Mouse (Mus musculus): ENCODE measurements at regions not wholly inside any gene's neighbourhood (a gene's known extent, or its start where the extent isn't known, plus 50 kb on each side); places are given as distances from the start of the nearest gene placed in this dataset.

DNA sequence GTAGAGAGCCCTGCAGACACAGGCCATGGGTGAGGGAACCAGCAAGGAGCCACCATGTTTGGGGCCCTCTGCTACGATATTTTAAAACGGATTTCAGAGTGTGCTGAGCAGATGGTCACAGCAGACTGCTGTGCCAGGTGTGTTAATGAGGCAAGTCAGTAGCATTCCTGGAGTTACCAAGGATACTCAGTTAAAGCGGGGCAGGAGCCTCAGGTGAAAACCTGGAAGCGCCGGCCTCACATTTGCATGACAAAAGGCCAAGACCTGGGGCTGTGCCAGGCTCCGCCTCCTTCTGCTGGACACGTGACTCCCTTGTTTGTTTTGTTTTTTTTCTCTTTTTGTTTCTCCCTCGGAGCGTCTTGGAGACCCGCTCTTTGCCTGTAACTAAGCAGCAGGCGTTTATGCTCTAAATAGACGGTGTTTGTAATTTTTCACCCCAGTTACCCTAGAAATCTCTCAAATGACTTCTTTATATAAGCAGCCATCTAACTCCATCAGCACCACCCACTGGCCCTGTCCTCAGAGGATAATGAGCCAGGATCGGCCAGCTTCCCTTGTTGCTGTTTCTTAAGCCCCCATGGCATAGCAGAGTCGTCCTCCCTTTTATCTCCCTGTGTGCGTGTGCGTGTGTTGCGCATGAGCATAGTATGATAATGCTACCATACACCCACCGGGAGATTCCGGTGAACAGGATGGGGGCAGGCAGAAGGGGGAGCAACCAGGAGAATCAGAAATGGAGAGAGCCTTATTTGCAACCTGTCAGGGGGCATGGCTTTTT lies 166.9 kb upstream of the Gm3448 start:
- H3K27me3 ChIP-seq (ENCODE audit: control insufficient read depth, insufficient read depth, low read length, poor library complexity, severe bottlenecking), result no peaks in the 10 kb centered on the region
- H3K9me3 ChIP-seq (replicated peaks; ENCODE audit: control insufficient read depth, insufficient read depth, low read length, poor library complexity, severe bottlenecking), result no peaks in the 10 kb centered on the region
- peak overlapping the region; percentile 25 for H3K4me3 ChIP-seq (ENCODE audit: low read depth, low read length)
- 0 out of 2 replicates have a peak overlapping the region, but pooled peaks have one; percentile 20 for H3K9ac ChIP-seq (ENCODE audit: low read depth, poor library complexity, severe bottlenecking)
- no peaks in the 10 kb centered on the region for H3K36me3 ChIP-seq (ENCODE audit: control insufficient read depth, insufficient read depth, low read length, poor library complexity, severe bottlenecking)
- peak overlapping the region; percentile 59 for H3K27ac ChIP-seq (ENCODE audit: insufficient read depth, low read length)
- H3K4me1 ChIP-seq (ENCODE audit: control insufficient read depth, insufficient read depth, low read length), result peaks cover 10% of the 10 kb centered on the region
- TF ChIP-seq CTCF (IDR thresholded peaks at IDR 0.05; ENCODE audit: low read depth, low read length) (no peak), EP300 (IDR thresholded peaks at IDR 0.05; ENCODE audit: insufficient read depth, low read depth, low read length) (peak; percentile 88), POLR2A (IDR thresholded peaks at IDR 0.05; ENCODE audit: insufficient read depth, low read length) (no peak)

DNA sequence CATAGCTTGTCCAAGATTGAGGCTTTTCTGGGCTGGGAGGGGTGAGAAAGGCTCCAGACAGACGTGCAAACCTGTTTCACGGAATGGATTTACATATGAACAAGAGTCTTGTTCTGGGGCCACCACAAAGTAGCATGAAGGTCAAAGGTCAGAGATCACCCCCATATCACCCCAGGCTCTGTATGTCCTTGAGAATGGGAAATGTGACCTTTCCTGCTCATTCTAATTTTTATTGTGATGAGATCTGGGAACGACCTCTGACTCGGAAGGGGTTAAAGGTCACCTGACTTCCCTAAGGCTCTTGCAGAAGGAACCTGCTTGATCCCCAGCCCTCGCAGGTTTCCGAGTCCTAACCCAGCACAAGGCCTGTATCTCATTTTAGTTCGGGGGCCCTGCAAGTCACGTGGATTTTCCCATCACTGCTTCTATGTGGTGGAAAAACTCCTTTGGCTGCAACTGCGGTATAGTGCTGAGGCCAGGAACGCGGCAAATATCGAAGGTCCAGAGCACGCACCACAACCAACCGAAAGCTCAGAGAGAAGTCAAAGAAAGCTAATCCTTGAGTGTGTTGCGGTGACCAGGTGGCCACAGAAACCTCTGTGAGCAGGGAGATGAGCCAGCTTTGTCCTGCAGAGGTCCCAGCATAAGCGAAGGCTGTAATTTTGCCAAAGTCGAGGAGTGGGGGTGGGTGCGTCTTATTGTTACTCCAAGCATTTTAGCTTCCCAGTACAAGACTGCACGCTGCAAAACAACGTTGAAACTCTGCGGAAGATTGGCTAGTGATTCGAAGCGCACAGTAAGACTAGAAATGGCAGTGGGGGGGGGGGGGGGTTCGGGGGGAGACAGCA lies 166.1 kb upstream of the Gm3448 start:
- Histone ChIP-seq H3K4me1 (ENCODE audit: control insufficient read depth, insufficient read depth, low read length) (peaks cover 10% of the 10 kb centered on the region), H3K4me3 (ENCODE audit: low read depth, low read length) (peak overlapping the region; percentile 37), H3K9me3 (replicated peaks; ENCODE audit: control insufficient read depth, insufficient read depth, low read length, poor library complexity, severe bottlenecking) (no peaks in the 10 kb centered on the region), H3K9ac (ENCODE audit: low read depth, poor library complexity, severe bottlenecking) (0 out of 2 replicates have a peak overlapping the region, but pooled peaks have one; percentile 20), H3K27ac (ENCODE audit: insufficient read depth, low read length) (peak overlapping the region; percentile 59), H3K36me3 (ENCODE audit: control insufficient read depth, insufficient read depth, low read length, poor library complexity, severe bottlenecking) (no peaks in the 10 kb centered on the region), H3K27me3 (ENCODE audit: control insufficient read depth, insufficient read depth, low read length, poor library complexity, severe bottlenecking) (no peaks in the 10 kb centered on the region)
- no peak for TF ChIP-seq POLR2A (IDR thresholded peaks at IDR 0.05; ENCODE audit: insufficient read depth, low read length)
- no peak for TF ChIP-seq CTCF (IDR thresholded peaks at IDR 0.05; ENCODE audit: low read depth, low read length)
- TF ChIP-seq EP300 (IDR thresholded peaks at IDR 0.05; ENCODE audit: insufficient read depth, low read depth, low read length), result 0 out of 2 replicates have a peak, but pooled peaks have one; percentile 73

DNA sequence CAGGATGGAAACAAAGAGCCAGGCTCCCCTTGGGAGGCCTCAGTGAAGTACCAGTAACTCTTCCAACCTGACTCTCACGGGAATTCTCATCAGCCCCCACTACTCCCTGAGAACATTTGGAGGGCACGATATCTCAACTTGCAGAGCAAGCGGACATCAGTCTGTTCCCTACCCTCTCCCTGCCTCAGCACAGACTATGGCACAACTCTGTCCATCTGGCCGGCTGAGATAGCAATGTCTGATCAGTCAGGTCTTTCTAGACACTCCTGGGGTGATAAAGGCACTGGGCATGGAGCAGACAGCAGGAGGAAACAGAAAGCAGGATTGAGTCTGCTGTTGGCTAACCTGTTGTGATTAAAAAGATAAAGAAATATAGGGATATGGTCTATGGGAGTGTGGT lies 164.5 kb upstream of the Gm3448 start:
- H3K36me3 ChIP-seq (ENCODE audit: control insufficient read depth, insufficient read depth, low read length, poor library complexity, severe bottlenecking), result no peaks in the 10 kb centered on the region
- no peaks in the 10 kb centered on the region for H3K9me3 ChIP-seq (replicated peaks; ENCODE audit: control insufficient read depth, insufficient read depth, low read length, poor library complexity, severe bottlenecking)
- H3K27ac ChIP-seq (ENCODE audit: insufficient read depth, low read length), result no peak overlapping the region
- peaks cover 10% of the 10 kb centered on the region for H3K4me1 ChIP-seq (ENCODE audit: control insufficient read depth, insufficient read depth, low read length)
- TF ChIP-seq POLR2A (IDR thresholded peaks at IDR 0.05; ENCODE audit: insufficient read depth, low read length) (no peak), EP300 (IDR thresholded peaks at IDR 0.05; ENCODE audit: insufficient read depth, low read depth, low read length) (no peak), CTCF (IDR thresholded peaks at IDR 0.05; ENCODE audit: low read depth, low read length) (no peak)
- no peak overlapping the region for H3K9ac ChIP-seq (ENCODE audit: low read depth, poor library complexity, severe bottlenecking)
- H3K27me3 ChIP-seq (ENCODE audit: control insufficient read depth, insufficient read depth, low read length, poor library complexity, severe bottlenecking), result no peaks in the 10 kb centered on the region
- no peak overlapping the region for H3K4me3 ChIP-seq (ENCODE audit: low read depth, low read length)

DNA sequence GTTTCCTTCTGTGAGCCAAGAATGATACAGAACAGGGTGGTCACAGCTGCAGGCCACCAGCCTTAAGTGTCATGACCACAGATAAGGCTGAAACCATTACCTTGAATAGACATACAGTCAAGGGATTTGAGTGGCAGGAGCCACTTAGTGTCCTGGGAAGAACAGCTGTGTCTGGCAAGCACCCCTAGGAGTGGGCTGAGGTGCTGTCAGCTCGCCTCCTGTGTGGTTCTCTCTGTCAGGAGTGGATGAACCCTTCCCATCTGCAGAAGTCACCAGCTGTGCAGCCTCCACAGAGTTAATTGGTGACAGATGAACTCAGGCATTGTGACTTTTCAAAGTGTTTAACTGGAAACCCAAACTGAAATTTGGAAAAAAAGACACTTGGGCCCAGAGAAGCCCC lies 163.2 kb upstream of the Gm3448 start:
- Histone ChIP-seq H3K9me3 (replicated peaks; ENCODE audit: control insufficient read depth, insufficient read depth, low read length, poor library complexity, severe bottlenecking) (no peaks in the 10 kb centered on the region), H3K4me3 (ENCODE audit: low read depth, low read length) (no peak overlapping the region), H3K36me3 (ENCODE audit: control insufficient read depth, insufficient read depth, low read length, poor library complexity, severe bottlenecking) (no peaks in the 10 kb centered on the region), H3K27me3 (ENCODE audit: control insufficient read depth, insufficient read depth, low read length, poor library complexity, severe bottlenecking) (no peaks in the 10 kb centered on the region), H3K27ac (ENCODE audit: insufficient read depth, low read length) (no peak overlapping the region), H3K9ac (ENCODE audit: low read depth, poor library complexity, severe bottlenecking) (no peak overlapping the region), H3K4me1 (ENCODE audit: control insufficient read depth, insufficient read depth, low read length) (peaks cover 10% of the 10 kb centered on the region)
- TF ChIP-seq EP300 (IDR thresholded peaks at IDR 0.05; ENCODE audit: insufficient read depth, low read depth, low read length) (no peak), POLR2A (IDR thresholded peaks at IDR 0.05; ENCODE audit: insufficient read depth, low read length) (no peak), CTCF (IDR thresholded peaks at IDR 0.05; ENCODE audit: low read depth, low read length) (no peak)

DNA sequence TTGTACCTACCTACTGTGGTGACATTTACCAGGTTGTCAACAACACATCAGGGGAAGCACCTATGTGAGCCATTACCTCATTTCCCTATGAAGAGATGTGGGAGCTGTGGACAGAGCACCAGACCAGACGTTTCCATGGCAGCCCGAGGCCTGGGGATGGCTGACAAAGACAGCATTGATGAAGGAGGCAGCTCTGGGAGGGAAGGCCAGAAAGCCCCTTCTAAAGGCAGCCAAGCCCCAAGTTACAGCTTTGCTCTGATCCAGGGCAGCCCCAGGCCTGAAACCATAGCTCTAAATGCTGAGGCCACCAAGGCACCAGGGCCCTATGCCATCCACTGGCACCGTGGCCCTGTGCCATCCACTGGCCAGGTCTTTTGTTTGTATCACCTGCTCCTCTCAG lies 157.9 kb upstream of the Gm3448 start:
- Histone ChIP-seq H3K4me3 (ENCODE audit: low read depth, low read length) (no peak overlapping the region), H3K27ac (ENCODE audit: insufficient read depth, low read length) (no peak overlapping the region), H3K27me3 (ENCODE audit: control insufficient read depth, insufficient read depth, low read length, poor library complexity, severe bottlenecking) (no peaks in the 10 kb centered on the region), H3K9ac (ENCODE audit: low read depth, poor library complexity, severe bottlenecking) (no peak overlapping the region), H3K9me3 (replicated peaks; ENCODE audit: control insufficient read depth, insufficient read depth, low read length, poor library complexity, severe bottlenecking) (no peaks in the 10 kb centered on the region), H3K4me1 (ENCODE audit: control insufficient read depth, insufficient read depth, low read length) (no peaks in the 10 kb centered on the region), H3K36me3 (ENCODE audit: control insufficient read depth, insufficient read depth, low read length, poor library complexity, severe bottlenecking) (no peaks in the 10 kb centered on the region)
- no peak for TF ChIP-seq CTCF (IDR thresholded peaks at IDR 0.05; ENCODE audit: low read depth, low read length)
- TF ChIP-seq EP300 (IDR thresholded peaks at IDR 0.05; ENCODE audit: insufficient read depth, low read depth, low read length), result no peak
- no peak for TF ChIP-seq POLR2A (IDR thresholded peaks at IDR 0.05; ENCODE audit: insufficient read depth, low read length)
